Mouse (Mus musculus) ES-E14 (cell line): Measurements from ENCODE around the gene Rbfox1.

Experiments
- CHD2 ChIP-seq: IDR thresholded peaks from 2 replicates; pipeline ENCODE4 v1.6.1; 2014; ENCODE audit warnings: mild to moderate bottlenecking, low read depth, low read length, inconsistent platforms
- HCFC1 ChIP-seq: IDR thresholded peaks from 2 replicates; pipeline ENCODE4 v1.6.1; 2012; ENCODE audit warnings: low read length, inconsistent platforms, borderline replicate concordance; ENCODE audit not compliant: insufficient read depth
- MAFK ChIP-seq: IDR thresholded peaks from 2 replicates; pipeline ENCODE4 v1.6.1; 2014; ENCODE audit warnings: mild to moderate bottlenecking, low read depth, low read length, inconsistent platforms; ENCODE audit not compliant: insufficient read depth
- ZNF384 ChIP-seq: IDR thresholded peaks from 2 replicates; pipeline ENCODE4 v1.6.1; 2012; ENCODE audit warnings: low read depth, low read length, inconsistent platforms

- TF ChIP-seq MAFK (no peak), CHD2 (no peak), ZNF384 (no peak), HCFC1 (no peak)
Measured at GRCm38 (mm10) chr16:6037009-6037408, 151.9 kb downstream of the Rbfox1 start.
